ENCODE assay signal across 8 mouse cellular contexts in the genomic region with DNA sequence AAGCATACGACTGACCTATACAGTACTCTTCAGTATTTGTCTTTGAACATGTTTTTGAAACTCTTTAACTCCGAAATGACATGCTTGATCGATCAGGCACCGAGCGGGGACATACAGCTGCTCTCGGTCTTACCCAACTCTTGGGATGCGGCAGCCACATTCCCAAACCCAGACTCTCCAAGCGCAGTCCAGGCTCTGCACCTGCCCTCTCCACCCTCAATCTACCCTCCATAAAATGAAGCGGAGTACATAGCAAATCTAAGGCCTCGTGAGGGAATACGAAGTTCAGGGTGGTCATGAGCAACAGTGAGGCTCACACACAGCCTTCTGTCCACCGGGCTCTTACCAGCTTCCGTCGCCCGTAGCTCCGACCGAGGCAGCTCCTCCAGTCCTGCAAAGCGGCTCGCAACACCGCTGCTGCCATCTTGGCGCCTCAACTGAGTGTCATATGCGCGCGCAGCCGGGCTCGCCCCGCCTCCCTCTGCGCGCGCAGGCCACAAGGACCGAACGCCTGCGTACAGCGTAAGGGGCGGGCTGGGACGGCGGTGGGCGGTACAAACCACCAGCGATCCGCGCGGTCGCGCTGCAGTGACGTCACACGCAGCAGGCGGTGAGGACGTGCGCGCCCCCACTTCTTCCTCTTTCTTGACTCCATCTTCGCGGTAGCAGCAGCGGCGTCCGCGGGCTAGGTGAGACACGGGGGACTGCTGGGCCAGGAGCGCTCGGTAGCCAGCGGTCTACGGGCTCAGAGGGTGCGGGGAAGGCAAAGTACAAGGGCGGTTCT. TPM values are rescaled to one million over a fixed set of nuclear protein-coding genes. Genes with fewer than 3 reads are reported as not detected.
DNase-seq lines count a peak whose midpoint lies in the region; ATAC-seq and TF ChIP-seq lines count a peak whose summit lies in the region.

A gene (minus strand): TSS at position 473 of the 784 bp plus-strand sequence.
A gene (plus strand): TSS at position 532 of the 784 bp plus-strand sequence.

- peak within 1 kb of the TSS; percentile 49 for H3K27ac ChIP-seq in bone marrow macrophage, adult 2 months (ENCODE audit: insufficient read depth, low read depth, low read length)
- H3K27ac ChIP-seq in embryonic fibroblast, embryonic 13.5 days (ENCODE audit: insufficient read depth, low read length): peak within 1 kb of the TSS; percentile 44
- H3K27ac ChIP-seq in heart, embryonic 10.5 days: peak within 1 kb of the TSS; percentile 96
- H3K27ac ChIP-seq in kidney, embryonic 15.5 days: peak within 1 kb of the TSS; percentile 85

- 0 out of 2 replicates have a peak, but pooled peaks have one; percentile 14 for TF ChIP-seq CTCF in bone marrow macrophage, adult 2 months (IDR thresholded peaks at IDR 0.05; ENCODE audit: low read depth, low read length)
- TF ChIP-seq CTCF in embryonic fibroblast, embryonic 13.5 days (IDR thresholded peaks at IDR 0.05; ENCODE audit: borderline replicate concordance, insufficient read depth, low read length): no peak

- TF ChIP-seq POLR2A in bone marrow macrophage, adult 2 months (IDR thresholded peaks at IDR 0.05; ENCODE audit: borderline replicate concordance, low read depth, low read length): peak; percentile 83; the same call in 1 of the 2 replicates
- TF ChIP-seq POLR2A in embryonic fibroblast, embryonic 13.5 days (IDR thresholded peaks at IDR 0.05; ENCODE audit: low read depth, low read length): peak; percentile 94

- no peaks in the 10 kb centered on the region for H3K27me3 ChIP-seq in heart, embryonic 10.5 days (ENCODE audit: insufficient read depth, poor library complexity, severe bottlenecking)
- no peaks in the 10 kb centered on the region for H3K27me3 ChIP-seq in kidney, embryonic 15.5 days

- under 1% methylated on average over 63 of the region's 63 CpGs for WGBS in heart, embryonic 10.5 days
- under 1% methylated on average over 63 of the region's 63 CpGs for WGBS in kidney, embryonic 15.5 days

- H3K4me3 ChIP-seq in bone marrow macrophage, adult 2 months (ENCODE audit: insufficient read depth, low read length): peak within 1 kb of the TSS; percentile 72
- H3K4me3 ChIP-seq in embryonic fibroblast, embryonic 13.5 days (ENCODE audit: insufficient read depth, low read length): peak within 1 kb of the TSS; percentile 88
- peak within 1 kb of the TSS; percentile 91 for H3K4me3 ChIP-seq in heart, embryonic 10.5 days
- peak within 1 kb of the TSS; percentile 95 for H3K4me3 ChIP-seq in kidney, embryonic 15.5 days (replicated peaks)

- H3K9me3 ChIP-seq in heart, embryonic 10.5 days: no peaks in the 10 kb centered on the region
- no peaks in the 10 kb centered on the region for H3K9me3 ChIP-seq in kidney, embryonic 15.5 days (replicated peaks)

- peaks cover 53% of the 10 kb centered on the region for H3K36me3 ChIP-seq in heart, embryonic 10.5 days
- H3K36me3 ChIP-seq in kidney, embryonic 15.5 days: peaks cover 53% of the 10 kb centered on the region

- H3K4me2 ChIP-seq in kidney, embryonic 15.5 days: peak within 1 kb of the TSS; percentile 78

- H3K9ac ChIP-seq in kidney, embryonic 15.5 days: peak within 1 kb of the TSS; percentile 94

- peaks cover 11% of the 10 kb centered on the region for H3K4me1 ChIP-seq in bone marrow macrophage, adult 2 months (ENCODE audit: control insufficient read depth, insufficient read depth, low read length)
- peaks cover 4% of the 10 kb centered on the region; the same call in 1 of the 2 replicates for H3K4me1 ChIP-seq in embryonic fibroblast, embryonic 13.5 days (ENCODE audit: control insufficient read depth, insufficient read depth, low read length)
- peaks cover 31% of the 10 kb centered on the region for H3K4me1 ChIP-seq in heart, embryonic 10.5 days
- peaks cover 39% of the 10 kb centered on the region for H3K4me1 ChIP-seq in kidney, embryonic 15.5 days

- ATAC-seq in kidney, embryonic 15.5 days (replicated peaks; ENCODE audit: low FRiP score): peak; percentile 89
- ATAC-seq in monocyte, adult 5-6 weeks (replicated peaks; ENCODE audit: insufficient number of reproducible peaks, low FRiP score, low TSS enrichment, poor library complexity, severe bottlenecking): peak; percentile 73

- DNase-seq in A20 (ENCODE audit: low read depth, low spot score) (peak; percentile 99), liver (peak; percentile 99)
- peak; percentile 99 for DNase-seq in heart, embryonic 10.5 days (ENCODE audit: low spot score)
- DNase-seq in spleen, postnatal 4 days (ENCODE audit: low spot score in 2 of 2): peak; percentile 99 to 100

RNA-seq across cellular contexts. Expression of the first gene that starts in this region (rescaled TPM):
- 24.5 and 25.9 TPM in 2 replicates for polyA plus RNA-seq in bone marrow macrophage, adult 2 months (2012; ENCODE audit: insufficient read depth, insufficient read length, missing spikeins)
- polyA plus RNA-seq in embryonic fibroblast, embryonic 13.5 days (2011; ENCODE audit: insufficient read length, low read depth, missing spikeins): 24.0 and 25.7 TPM in 2 replicates
- 71.4 and 85.0 TPM in 2 replicates for polyA plus RNA-seq in heart, embryonic 10.5 days (2016; fragmentation: Nextera tagmentation; extraction: Ambion mirVana)
- 77.9 and 81.6 TPM in 2 replicates for polyA plus RNA-seq in kidney, embryonic 15.5 days (2015; fragmentation: Nextera tagmentation; extraction: Ambion mirVana)
- 10.1 to 30.8 TPM (median 29.6 TPM) in 3 replicates for total RNA-seq in monocyte, adult 5-6 weeks (2017)

RNA-seq across cellular contexts. Expression of the second gene that starts in this region (rescaled TPM):
- polyA plus RNA-seq in bone marrow macrophage, adult 2 months (2012; ENCODE audit: insufficient read depth, insufficient read length, missing spikeins): 1,783 and 2,337 TPM in 2 replicates
- 1,065 and 1,194 TPM in 2 replicates for polyA plus RNA-seq in embryonic fibroblast, embryonic 13.5 days (2011; ENCODE audit: insufficient read length, low read depth, missing spikeins)
- polyA plus RNA-seq in heart, embryonic 10.5 days (2016; fragmentation: Nextera tagmentation; extraction: Ambion mirVana): 570 and 662 TPM in 2 replicates
- polyA plus RNA-seq in kidney, embryonic 15.5 days (2015; fragmentation: Nextera tagmentation; extraction: Ambion mirVana): 741 and 838 TPM in 2 replicates
- total RNA-seq in monocyte, adult 5-6 weeks (2017): 2,354 to 3,035 TPM (median 2,719 TPM) in 3 replicates

Comparison
In these comparisons a context has a peak if more than half of its experiments do, and no peak if none do; other contexts are left out.
1. Peak in every context shown above with its lines: DNase-seq, ATAC-seq, H3K4me3 ChIP-seq and H3K27ac ChIP-seq.
2. H3K27ac ChIP-seq: peak in every context shown above with its lines; median percentile 96 in heart, embryonic 10.5 days; 85 in kidney, embryonic 15.5 days; 49 in bone marrow macrophage, adult 2 months; 44 in embryonic fibroblast, embryonic 13.5 days.